Mouse (Mus musculus): Measurements from ENCODE around the gene Vpreb2. TPM values are rescaled to one million over a fixed set of nuclear protein-coding genes. Genes with fewer than 3 reads are reported as not detected.
"Not testable (repeated sequence)": the region's sequence is repeated elsewhere in the genome, so short reads cannot be mapped to it uniquely, and the experiment has no call there.

Vpreb2 gene
- polyA plus RNA-seq, 1 experiment from 2014 or later: 2.0 TPM

- H3K36me3 ChIP-seq (replicated peaks): no peaks in the 10 kb centered on the region
- no peaks in the 10 kb centered on the region for H3K9me3 ChIP-seq (replicated peaks)
- H3K27ac ChIP-seq (replicated peaks): no peak overlapping the region
- no peaks in the 10 kb centered on the region for H3K27me3 ChIP-seq
- peaks cover 7% of the 10 kb centered on the region; the same call in 1 of the 2 replicates for H3K4me1 ChIP-seq (replicated peaks)
- no peak for ATAC-seq (ENCODE audit: insufficient read depth)
- no peak overlapping the region for H3K9ac ChIP-seq
- no peak overlapping the region for H3K4me3 ChIP-seq (replicated peaks)
- no peak overlapping the region for H3K4me2 ChIP-seq
- 42% methylated on average over 1 of the region's 1 CpGs for WGBS (ENCODE audit: insufficient replicate concordance)
Observed at GRCm38 (mm10) chr16:17987703-17988102, 7.5 kb downstream of the Vpreb2 start.

- H3K4me2 ChIP-seq; H3K27me3 ChIP-seq; H3K36me3 ChIP-seq (replicated peaks); H3K27ac ChIP-seq (replicated peaks); ATAC-seq (ENCODE audit: insufficient read depth); H3K4me1 ChIP-seq (replicated peaks); H3K4me3 ChIP-seq (replicated peaks); H3K9ac ChIP-seq; H3K9me3 ChIP-seq (replicated peaks): not testable (repeated sequence)
- WGBS (ENCODE audit: insufficient replicate concordance): 80% methylated on average over 16 of the region's 16 CpGs
Observed at GRCm38 (mm10) chr16:17992321-17992720, 12.1 kb downstream of the Vpreb2 start.

DNA sequence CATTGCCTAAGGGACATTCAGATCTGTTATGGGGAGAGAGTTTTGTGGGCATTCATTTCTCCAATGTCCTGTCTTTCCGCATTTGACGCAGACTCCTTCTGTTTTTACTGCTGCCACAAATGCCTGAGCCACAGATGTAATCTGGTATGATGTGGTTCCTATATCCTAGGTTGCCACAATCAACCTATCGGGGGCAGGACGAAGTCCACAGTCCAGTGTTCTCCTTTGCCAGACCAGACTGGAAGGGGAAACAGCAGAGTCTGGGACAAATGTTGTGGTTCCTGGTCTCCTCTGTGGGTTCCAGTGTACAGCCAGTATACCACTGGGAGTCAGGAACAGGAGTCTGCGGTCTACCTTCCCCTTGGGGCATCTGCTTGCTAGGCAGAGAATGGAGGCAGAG, 19.4 kb downstream of the Vpreb2 start:
- ATAC-seq (ENCODE audit: insufficient read depth): no peak
- no peak overlapping the region for H3K9ac ChIP-seq
- no peak overlapping the region for H3K4me2 ChIP-seq
- no peak overlapping the region for H3K27ac ChIP-seq (replicated peaks)
- H3K4me1 ChIP-seq (replicated peaks): no peaks in the 10 kb centered on the region
- no peaks in the 10 kb centered on the region for H3K36me3 ChIP-seq (replicated peaks)
- H3K9me3 ChIP-seq (replicated peaks): no peaks in the 10 kb centered on the region
- H3K4me3 ChIP-seq (replicated peaks): no peak overlapping the region
- WGBS (ENCODE audit: insufficient replicate concordance): 68% methylated on average over 5 of the region's 5 CpGs
- H3K27me3 ChIP-seq: no peaks in the 10 kb centered on the region

- Histone ChIP-seq H3K4me3 (replicated peaks) (no peak overlapping the region), H3K9ac (no peak overlapping the region), H3K27me3 (no peaks in the 10 kb centered on the region), H3K36me3 (replicated peaks) (no peaks in the 10 kb centered on the region), H3K27ac (replicated peaks) (no peak overlapping the region), H3K4me1 (replicated peaks) (no peaks in the 10 kb centered on the region), H3K4me2 (no peak overlapping the region), H3K9me3 (replicated peaks) (no peaks in the 10 kb centered on the region)
- WGBS (ENCODE audit: insufficient replicate concordance): 45% methylated on average over 5 of the region's 5 CpGs
- no peak for ATAC-seq (ENCODE audit: insufficient read depth)
Observed at GRCm38 (mm10) chr16:18004589-18004988, 24.4 kb downstream of the Vpreb2 start.

DNA sequence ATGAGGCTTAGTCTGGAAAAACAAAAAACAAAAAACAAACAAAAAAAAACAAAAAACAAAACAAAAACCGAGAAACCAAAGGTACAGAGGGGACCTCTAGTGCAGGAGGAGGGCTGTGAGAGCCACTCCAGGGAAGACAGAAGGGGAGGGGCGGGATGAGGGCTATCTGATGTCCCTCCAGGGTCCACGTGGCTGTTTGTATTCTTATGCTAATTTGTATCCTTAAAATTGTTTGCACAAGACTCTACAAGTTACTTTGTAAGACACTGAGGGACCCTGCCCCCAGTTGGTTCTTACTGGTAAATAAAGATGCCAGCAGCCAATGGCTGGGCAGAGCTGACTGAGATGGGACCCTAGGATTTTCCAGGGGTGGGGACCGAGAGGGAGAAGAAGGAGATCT, 26.9 kb downstream of the Vpreb2 start:
- Histone ChIP-seq H3K9me3 (replicated peaks) (no peaks in the 10 kb centered on the region), H3K4me1 (replicated peaks) (no peaks in the 10 kb centered on the region), H3K9ac (no peak overlapping the region), H3K36me3 (replicated peaks) (no peaks in the 10 kb centered on the region), H3K27me3 (no peaks in the 10 kb centered on the region), H3K4me2 (no peak overlapping the region), H3K27ac (replicated peaks) (no peak overlapping the region), H3K4me3 (replicated peaks) (no peak overlapping the region)
- 41% methylated on average over 4 of the region's 4 CpGs for WGBS (ENCODE audit: insufficient replicate concordance)
- ATAC-seq (ENCODE audit: insufficient read depth): no peak

DNA sequence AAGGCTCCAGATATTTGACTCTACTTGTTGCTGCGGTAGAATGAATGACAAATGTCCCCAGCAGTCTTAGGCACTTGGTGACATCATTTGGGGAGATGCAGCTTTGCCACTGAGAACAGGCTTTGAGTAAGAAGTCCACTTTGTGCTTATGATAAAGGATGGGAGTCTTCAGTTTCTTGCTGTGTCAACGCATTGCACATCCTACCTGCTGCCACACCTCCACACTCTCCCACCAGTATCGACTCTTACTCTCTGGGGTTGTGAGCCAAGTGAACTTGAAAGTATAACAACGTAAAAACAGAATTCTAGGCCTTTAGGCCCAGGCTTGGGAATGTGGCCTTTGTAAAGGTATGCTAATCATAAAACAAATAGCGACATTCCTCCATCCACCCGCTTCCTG, 30.9 kb downstream of the Vpreb2 start:
- no peaks in the 10 kb centered on the region for H3K27me3 ChIP-seq
- no peaks in the 10 kb centered on the region for H3K36me3 ChIP-seq (replicated peaks)
- no peak overlapping the region for H3K4me2 ChIP-seq
- no peak for ATAC-seq (ENCODE audit: insufficient read depth)
- no peaks in the 10 kb centered on the region for H3K9me3 ChIP-seq (replicated peaks)
- H3K27ac ChIP-seq (replicated peaks): no peak overlapping the region
- no peak overlapping the region for H3K4me3 ChIP-seq (replicated peaks)
- H3K4me1 ChIP-seq (replicated peaks): no peaks in the 10 kb centered on the region
- H3K9ac ChIP-seq: no peak overlapping the region
- WGBS (ENCODE audit: insufficient replicate concordance): 58% methylated on average over 6 of the region's 6 CpGs

DNA sequence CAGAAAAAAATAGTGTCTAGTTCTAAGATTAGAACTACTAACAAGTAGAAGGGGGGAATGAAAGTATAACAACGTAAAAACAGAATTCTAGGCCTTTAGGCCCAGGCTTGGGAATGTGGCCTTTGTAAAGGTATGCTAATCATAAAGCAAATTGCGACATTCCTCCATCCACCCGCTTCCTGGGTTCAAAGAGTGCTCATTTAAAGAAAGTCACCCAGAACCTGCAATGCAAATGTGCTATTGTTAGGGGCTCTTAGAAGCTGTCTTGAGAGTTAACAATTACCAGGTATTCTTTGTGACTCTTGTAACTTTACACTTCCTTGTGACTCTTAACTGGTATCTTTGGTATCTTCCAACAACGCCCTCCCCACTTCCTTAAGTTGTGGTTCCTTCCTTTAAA, 36.3 kb downstream of the Vpreb2 start:
- whole genome bisulfite sequencing (ENCODE audit: insufficient replicate concordance): 45% methylated on average over 4 of the region's 4 CpGs

DNA sequence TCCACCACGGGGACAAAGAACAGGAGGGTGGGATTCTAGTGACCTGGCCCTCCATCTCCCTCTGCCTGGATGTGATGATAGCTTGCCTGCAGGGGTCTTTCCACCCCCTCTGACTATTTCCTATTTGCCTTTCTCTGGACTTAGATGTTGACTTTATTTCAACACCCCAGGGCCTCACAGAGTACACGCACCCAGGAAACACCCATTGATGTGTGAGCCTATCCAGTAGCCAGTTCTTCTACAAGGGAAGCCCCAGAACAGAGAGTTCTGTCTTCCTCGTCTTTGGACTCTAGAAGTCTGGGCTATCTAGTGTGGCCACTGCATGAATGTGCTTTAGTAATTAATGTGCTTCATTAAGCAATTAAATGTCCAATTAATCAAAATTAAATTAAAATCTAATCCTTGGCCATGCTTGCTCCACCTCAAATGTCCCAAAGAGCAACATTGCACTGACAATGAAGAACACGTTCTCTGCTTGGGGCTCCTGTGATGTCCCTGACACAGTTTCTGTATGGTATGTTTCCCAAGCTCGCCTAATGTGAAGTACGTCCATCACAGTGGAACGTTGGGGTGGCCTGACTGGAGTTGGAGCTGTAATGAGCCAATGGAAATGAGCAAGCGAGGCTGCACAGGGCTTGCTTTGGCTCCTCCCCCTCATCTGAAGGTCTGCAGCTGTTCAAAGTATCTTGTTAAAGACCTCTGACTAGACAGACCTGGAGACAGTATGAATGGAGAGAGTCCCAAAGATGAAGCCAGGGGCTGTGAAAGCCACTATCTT, 42.7 kb downstream of the Vpreb2 start:
- Histone ChIP-seq H3K27me3 (no peaks in the 10 kb centered on the region), H3K4me1 (replicated peaks) (no peaks in the 10 kb centered on the region), H3K9ac (no peak overlapping the region), H3K9me3 (replicated peaks) (no peaks in the 10 kb centered on the region), H3K4me2 (no peak overlapping the region), H3K4me3 (replicated peaks) (no peak overlapping the region), H3K36me3 (replicated peaks) (no peaks in the 10 kb centered on the region), H3K27ac (replicated peaks) (no peak overlapping the region)
- WGBS (ENCODE audit: insufficient replicate concordance): 50% methylated on average over 8 of the region's 8 CpGs
- peak; percentile 69 for ATAC-seq (ENCODE audit: insufficient read depth)

More for the DNA sequence above, 36.3 kb downstream of the Vpreb2 start:
- H3K4me3 ChIP-seq (replicated peaks); H3K4me2 ChIP-seq; ATAC-seq (ENCODE audit: insufficient read depth); H3K9me3 ChIP-seq (replicated peaks); H3K27me3 ChIP-seq; H3K27ac ChIP-seq (replicated peaks); H3K9ac ChIP-seq; H3K36me3 ChIP-seq (replicated peaks); H3K4me1 ChIP-seq (replicated peaks): not testable (repeated sequence)

DNA sequence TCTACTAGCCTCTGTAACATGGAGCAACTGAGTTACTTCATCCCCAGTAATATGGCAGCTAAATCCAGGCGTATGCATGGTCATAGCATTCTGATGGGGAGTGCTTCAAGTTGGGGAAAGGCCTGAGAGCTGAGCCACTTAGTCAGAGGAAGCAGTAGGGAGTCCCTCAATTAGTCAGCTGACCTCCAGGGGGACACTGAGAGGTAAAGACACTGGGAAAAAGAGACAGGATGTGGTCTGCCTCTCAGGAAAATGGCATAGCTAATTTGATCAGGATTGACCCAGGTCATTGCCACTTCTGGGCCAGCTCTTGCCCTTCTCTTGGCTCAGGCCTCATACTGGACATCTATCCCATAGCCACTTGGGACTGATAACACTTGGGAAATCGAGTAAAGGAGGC, 47.1 kb downstream of the Vpreb2 start:
- no peak for ATAC-seq (ENCODE audit: insufficient read depth)
- Histone ChIP-seq H3K36me3 (replicated peaks) (no peaks in the 10 kb centered on the region), H3K27me3 (no peaks in the 10 kb centered on the region), H3K9ac (no peak overlapping the region), H3K9me3 (replicated peaks) (no peaks in the 10 kb centered on the region), H3K27ac (replicated peaks) (no peak overlapping the region), H3K4me3 (replicated peaks) (no peak overlapping the region), H3K4me2 (no peak overlapping the region), H3K4me1 (replicated peaks) (no peaks in the 10 kb centered on the region)
- WGBS (ENCODE audit: insufficient replicate concordance): 31% methylated on average over 2 of the region's 2 CpGs

Other genes starting within 250 kb of the Vpreb2 start
- 15.9 and 17.1 TPM in 2 replicates for gene Med15, start 247.5 kb upstream of the Vpreb2 start, polyA plus RNA-seq (2015; fragmentation: Nextera tagmentation; extraction: Ambion mirVana)
- gene Klhl22, start 220.8 kb upstream of the Vpreb2 start, polyA plus RNA-seq (2015; fragmentation: Nextera tagmentation; extraction: Ambion mirVana): 13.0 and 14.3 TPM in 2 replicates
- gene Scarf2, start 183.1 kb upstream of the Vpreb2 start, polyA plus RNA-seq (2015; fragmentation: Nextera tagmentation; extraction: Ambion mirVana): 1.0 and 1.8 TPM in 2 replicates
- not detected in 2 replicates for gene B830017H08Rik, start 147.3 kb upstream of the Vpreb2 start, polyA plus RNA-seq (2015; fragmentation: Nextera tagmentation; extraction: Ambion mirVana)
- 0.55 and 0.89 TPM in 2 replicates for gene Car15, start 142.1 kb upstream of the Vpreb2 start, polyA plus RNA-seq (2015; fragmentation: Nextera tagmentation; extraction: Ambion mirVana)
- gene Gm20518, start 88.8 kb upstream of the Vpreb2 start, polyA plus RNA-seq (2015; fragmentation: Nextera tagmentation; extraction: Ambion mirVana): 0.03 and 0.07 TPM in 2 replicates
- gene Tssk1, start 86.2 kb upstream of the Vpreb2 start, polyA plus RNA-seq (2015; fragmentation: Nextera tagmentation; extraction: Ambion mirVana): not detected in 2 replicates
- 18.3 and 22.0 TPM in 2 replicates for gene Dgcr2, start 81.9 kb upstream of the Vpreb2 start, polyA plus RNA-seq (2015; fragmentation: Nextera tagmentation; extraction: Ambion mirVana)
- gene Tssk2, start 81.8 kb upstream of the Vpreb2 start, polyA plus RNA-seq (2015; fragmentation: Nextera tagmentation; extraction: Ambion mirVana): not detected in 2 replicates
- gene Ess2, start 69.1 kb upstream of the Vpreb2 start, polyA plus RNA-seq (2015; fragmentation: Nextera tagmentation; extraction: Ambion mirVana): 9.9 and 10.0 TPM in 2 replicates
- not detected in 2 replicates for gene Gsc2, start 65.4 kb upstream of the Vpreb2 start, polyA plus RNA-seq (2015; fragmentation: Nextera tagmentation; extraction: Ambion mirVana)
- gene Slc25a1, start 52.2 kb upstream of the Vpreb2 start, polyA plus RNA-seq (2015; fragmentation: Nextera tagmentation; extraction: Ambion mirVana): 63.1 and 69.7 TPM in 2 replicates
- gene Dgcr6, start 72.4 kb downstream of the Vpreb2 start, polyA plus RNA-seq (2015; fragmentation: Nextera tagmentation; extraction: Ambion mirVana): 22.1 and 22.3 TPM in 2 replicates
- gene Prodh, start 109.8 kb downstream of the Vpreb2 start, polyA plus RNA-seq (2015; fragmentation: Nextera tagmentation; extraction: Ambion mirVana): 2.5 and 2.6 TPM in 2 replicates
- gene Rtn4r, start 147.2 kb downstream of the Vpreb2 start, polyA plus RNA-seq (2015; fragmentation: Nextera tagmentation; extraction: Ambion mirVana): 0.33 and 0.47 TPM in 2 replicates
- gene Ccdc188, start 237.5 kb downstream of the Vpreb2 start, polyA plus RNA-seq (2015; fragmentation: Nextera tagmentation; extraction: Ambion mirVana): not detected in 2 replicates

All from liver, embryonic 15.5 days (tissue).